Mouse (Mus musculus): ENCODE measurements around the gene Fam69a. TPM values are rescaled to one million over a fixed set of nuclear protein-coding genes. Genes with fewer than 3 reads are reported as not detected.
"Not testable (repeated sequence)": the region's sequence is repeated elsewhere in the genome, so short reads cannot be mapped to it uniquely, and the experiment has no call there.

Gene Fam69a
- total and polyA plus RNA-seq, 3 experiments = 1.5 to 13.1 (median 12.9) TPM

DNA sequence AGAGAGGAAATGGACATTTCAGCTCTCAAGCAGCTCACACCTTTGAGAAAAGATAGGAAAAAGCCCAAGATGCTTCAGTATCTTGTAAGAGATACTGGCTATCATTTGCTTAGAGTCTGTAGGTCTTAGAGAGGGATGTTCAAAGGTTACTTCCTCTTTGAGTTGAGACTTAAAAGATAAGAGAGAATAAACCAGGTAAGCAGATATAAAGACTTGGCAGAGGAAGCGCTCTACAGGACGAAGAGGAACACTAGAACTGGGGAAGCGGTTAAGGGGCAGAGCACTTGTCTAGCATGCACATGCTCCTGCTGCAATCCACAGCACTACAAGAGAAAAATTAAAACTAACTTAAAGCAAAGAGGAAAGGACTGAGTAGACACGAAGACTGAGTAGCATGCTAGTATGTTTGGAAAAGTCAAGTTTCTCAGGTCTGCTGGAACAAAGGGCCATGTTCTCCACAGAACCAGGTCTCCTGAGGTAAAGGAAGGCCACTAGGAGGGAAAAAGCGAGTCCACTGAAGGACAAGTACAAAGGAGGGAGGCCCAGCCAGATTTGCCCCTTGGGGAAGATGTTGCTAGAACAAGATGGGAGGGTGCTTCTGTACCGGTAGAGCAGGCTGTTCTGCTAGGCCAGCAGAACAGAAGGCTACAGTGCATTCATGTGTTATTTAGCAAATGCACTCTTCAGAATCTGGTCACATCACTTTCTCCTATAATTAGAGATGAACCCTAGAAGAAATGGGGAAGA, 8.4 kb downstream of the Fam69a start:
- H3K27ac ChIP-seq = no peak overlapping the region
- TF ChIP-seq EP300 (IDR thresholded peaks at IDR 0.05; ENCODE audit: insufficient read depth, low read depth, low read length) (no peak), CTCF (IDR thresholded peaks at IDR 0.05) (no peak), POLR2A (IDR thresholded peaks at IDR 0.05; ENCODE audit: insufficient read depth, low read depth, low read length) (no peak)
- no peaks in the 10 kb centered on the region for H3K79me2 ChIP-seq (replicated peaks; ENCODE audit: control insufficient read depth, insufficient read depth, low read length)
- no peaks in the 10 kb centered on the region for H3K27me3 ChIP-seq (ENCODE audit: control insufficient read depth, insufficient read depth, low read length)
- intact Hi-C loops (cut with DNase I) = no loop called here
- H3K9ac ChIP-seq (ENCODE audit: low read depth, low read length) = no peak overlapping the region
- no peaks in the 10 kb centered on the region for H3K36me3 ChIP-seq (ENCODE audit: control insufficient read depth, insufficient read depth, low read length)
- DNase-seq = no peak
- 78% methylated on average over 6 of the region's 6 CpGs for WGBS
- H3K4me1 ChIP-seq (ENCODE audit: control insufficient read depth, insufficient read depth, low read length) = no peaks in the 10 kb centered on the region; the same call in 1 of the 2 replicates
- H3K4me3 ChIP-seq = no peak overlapping the region

GRCm38 (mm10) chr5:107977640-107978288, 9.1 kb downstream of the Fam69a start:
- no peaks in the 10 kb centered on the region for H3K36me3 ChIP-seq (ENCODE audit: control insufficient read depth, insufficient read depth, low read length)
- no peaks in the 10 kb centered on the region for H3K27me3 ChIP-seq (ENCODE audit: control insufficient read depth, insufficient read depth, low read length)
- H3K4me3 ChIP-seq = no peak overlapping the region
- 66% methylated on average over 3 of the region's 3 CpGs for WGBS
- no peaks in the 10 kb centered on the region for H3K79me2 ChIP-seq (replicated peaks; ENCODE audit: control insufficient read depth, insufficient read depth, low read length)
- H3K27ac ChIP-seq = no peak overlapping the region
- intact Hi-C loops (cut with DNase I) = no loop called here
- TF ChIP-seq POLR2A (IDR thresholded peaks at IDR 0.05; ENCODE audit: insufficient read depth, low read depth, low read length) = no peak
- TF ChIP-seq CTCF (IDR thresholded peaks at IDR 0.05) = no peak
- TF ChIP-seq EP300 (IDR thresholded peaks at IDR 0.05; ENCODE audit: insufficient read depth, low read depth, low read length) = no peak
- H3K4me1 ChIP-seq (ENCODE audit: control insufficient read depth, insufficient read depth, low read length) = no peaks in the 10 kb centered on the region; the same call in 1 of the 2 replicates
- no peak for DNase-seq
- no peak overlapping the region for H3K9ac ChIP-seq (ENCODE audit: low read depth, low read length)

DNA sequence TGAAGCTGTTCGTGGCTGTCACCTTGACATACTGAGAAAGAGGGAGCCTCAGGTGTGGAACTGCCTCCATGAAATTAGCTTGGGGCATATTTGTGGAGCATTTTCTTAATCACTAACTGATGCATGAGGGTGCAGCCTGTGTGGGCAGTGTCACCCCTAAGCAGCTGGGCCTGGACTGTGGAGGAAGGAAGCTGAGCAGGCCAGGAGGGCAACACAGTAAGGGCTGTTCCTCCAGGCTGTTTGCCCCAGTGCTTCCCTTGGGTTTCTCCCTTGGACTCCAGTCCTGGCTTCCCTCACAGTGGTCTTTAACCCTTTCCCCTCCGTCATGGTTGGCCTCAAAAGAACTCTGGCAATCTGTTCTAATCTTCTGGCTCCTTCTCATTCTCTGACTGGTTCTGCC, 13.6 kb downstream of the Fam69a start:
- Histone ChIP-seq H3K4me3 (no peak overlapping the region), H3K4me1 (ENCODE audit: control insufficient read depth, insufficient read depth, low read length) (peaks cover 3% of the 10 kb centered on the region), H3K36me3 (ENCODE audit: control insufficient read depth, insufficient read depth, low read length) (no peaks in the 10 kb centered on the region), H3K27me3 (ENCODE audit: control insufficient read depth, insufficient read depth, low read length) (no peaks in the 10 kb centered on the region), H3K79me2 (replicated peaks; ENCODE audit: control insufficient read depth, insufficient read depth, low read length) (no peaks in the 10 kb centered on the region), H3K9ac (ENCODE audit: low read depth, low read length) (no peak overlapping the region), H3K27ac (no peak overlapping the region)
- 74% methylated on average over 2 of the region's 2 CpGs for WGBS
- TF ChIP-seq CTCF (IDR thresholded peaks at IDR 0.05) (no peak), EP300 (IDR thresholded peaks at IDR 0.05; ENCODE audit: insufficient read depth, low read depth, low read length) (no peak), POLR2A (IDR thresholded peaks at IDR 0.05; ENCODE audit: insufficient read depth, low read depth, low read length) (no peak)
- intact Hi-C loops (cut with DNase I) = no loop called here
- no peak for DNase-seq

DNA sequence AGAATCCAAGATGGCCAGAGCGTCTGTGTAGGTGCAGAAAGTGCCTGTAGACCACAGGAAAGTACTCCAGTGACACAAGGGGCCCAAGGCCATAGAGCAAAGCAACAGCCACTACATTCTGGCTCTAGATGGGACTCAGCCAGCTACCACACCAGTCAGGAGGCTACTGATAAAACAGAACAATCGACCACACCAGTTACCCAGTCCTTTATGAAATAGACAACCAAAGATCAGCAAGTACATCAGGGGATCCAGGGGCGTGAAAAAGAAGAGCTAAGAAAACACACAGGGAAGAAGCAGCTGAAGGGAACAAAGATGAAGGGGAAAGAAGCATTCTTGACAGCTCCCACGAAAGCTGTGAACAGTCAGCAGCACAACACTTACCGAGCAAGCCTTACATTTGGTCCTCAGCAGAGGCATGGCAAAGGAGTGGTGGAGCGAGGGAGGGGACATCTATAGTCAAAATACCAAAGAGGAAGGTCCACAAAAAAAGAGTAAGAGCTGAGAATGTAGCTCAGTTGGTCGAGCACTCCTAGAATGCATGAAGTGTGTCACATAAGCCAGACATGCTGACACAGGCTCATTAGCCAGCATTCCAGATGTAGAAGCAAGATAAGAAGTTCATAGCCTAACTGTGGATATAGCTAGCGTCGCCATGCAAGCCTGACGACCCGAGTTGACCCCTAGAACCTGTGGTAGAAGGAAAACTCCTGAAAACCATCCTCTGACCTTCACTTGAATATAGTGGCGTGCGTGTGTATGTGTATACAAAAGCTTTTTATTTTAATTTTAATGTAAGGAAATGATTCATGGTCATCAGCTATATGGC, 14.2 kb downstream of the Fam69a start:
- no peak overlapping the region for H3K4me3 ChIP-seq
- TF ChIP-seq POLR2A (IDR thresholded peaks at IDR 0.05; ENCODE audit: insufficient read depth, low read depth, low read length) = no peak
- TF ChIP-seq EP300 (IDR thresholded peaks at IDR 0.05; ENCODE audit: insufficient read depth, low read depth, low read length) = no peak
- TF ChIP-seq CTCF (IDR thresholded peaks at IDR 0.05) = no peak
- H3K9ac ChIP-seq (ENCODE audit: low read depth, low read length) = no peak overlapping the region
- H3K79me2 ChIP-seq (replicated peaks; ENCODE audit: control insufficient read depth, insufficient read depth, low read length) = no peaks in the 10 kb centered on the region; the same call in 1 of the 2 replicates
- no peak overlapping the region for H3K27ac ChIP-seq
- no peaks in the 10 kb centered on the region for H3K36me3 ChIP-seq (ENCODE audit: control insufficient read depth, insufficient read depth, low read length)
- DNase-seq = no peak
- H3K4me1 ChIP-seq (ENCODE audit: control insufficient read depth, insufficient read depth, low read length) = peaks cover 3% of the 10 kb centered on the region
- intact Hi-C loops (cut with DNase I) = no loop called here
- no peaks in the 10 kb centered on the region for H3K27me3 ChIP-seq (ENCODE audit: control insufficient read depth, insufficient read depth, low read length)
- 71% methylated on average over 13 of the region's 13 CpGs for WGBS

- no peaks in the 10 kb centered on the region; the same call in 1 of the 2 replicates for H3K79me2 ChIP-seq (replicated peaks; ENCODE audit: control insufficient read depth, insufficient read depth, low read length)
- 82% methylated on average over 4 of the region's 4 CpGs for WGBS
- no peak overlapping the region for H3K4me3 ChIP-seq
- intact Hi-C loops (cut with DNase I) = no loop called here
- H3K36me3 ChIP-seq (ENCODE audit: control insufficient read depth, insufficient read depth, low read length) = peaks cover under 1% of the 10 kb centered on the region; the same call in 1 of the 2 replicates
- TF ChIP-seq CTCF (IDR thresholded peaks at IDR 0.05) = no peak
- no peak for TF ChIP-seq POLR2A (IDR thresholded peaks at IDR 0.05; ENCODE audit: insufficient read depth, low read depth, low read length)
- no peak for TF ChIP-seq EP300 (IDR thresholded peaks at IDR 0.05; ENCODE audit: insufficient read depth, low read depth, low read length)
- no peak for DNase-seq
- H3K4me1 ChIP-seq (ENCODE audit: control insufficient read depth, insufficient read depth, low read length) = peaks cover 8% of the 10 kb centered on the region
- H3K27ac ChIP-seq = no peak overlapping the region
- H3K9ac ChIP-seq (ENCODE audit: low read depth, low read length) = no peak overlapping the region
- no peaks in the 10 kb centered on the region for H3K27me3 ChIP-seq (ENCODE audit: control insufficient read depth, insufficient read depth, low read length)
These were observed 15.8 kb downstream of the Fam69a start for GRCm38 (mm10) chr5:107971069-107971468.

DNA sequence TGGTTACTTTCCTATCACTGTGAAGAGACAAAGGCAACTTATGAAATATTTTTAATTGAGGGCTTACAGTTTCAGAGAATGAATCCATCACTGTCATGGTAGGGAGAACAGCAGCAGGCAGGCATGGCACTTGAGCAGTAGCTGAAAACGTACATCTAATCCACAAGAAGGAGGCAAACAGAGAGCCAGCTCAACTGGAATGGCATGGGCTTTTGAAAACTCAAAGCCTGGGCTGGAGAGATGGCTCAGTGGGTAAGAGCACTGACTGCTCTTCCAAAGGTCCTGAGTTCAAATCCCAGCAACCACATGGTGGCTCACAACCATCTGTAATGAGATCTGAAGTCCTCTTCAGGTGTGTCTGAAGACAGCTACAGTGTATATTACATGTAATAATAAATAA, 17.1 kb downstream of the Fam69a start:
- H3K36me3 ChIP-seq (ENCODE audit: control insufficient read depth, insufficient read depth, low read length); H3K4me3 ChIP-seq; H3K27me3 ChIP-seq (ENCODE audit: control insufficient read depth, insufficient read depth, low read length); H3K27ac ChIP-seq; H3K9ac ChIP-seq (ENCODE audit: low read depth, low read length); intact Hi-C loops (cut with DNase I); H3K4me1 ChIP-seq (ENCODE audit: control insufficient read depth, insufficient read depth, low read length); DNase-seq; H3K79me2 ChIP-seq (replicated peaks; ENCODE audit: control insufficient read depth, insufficient read depth, low read length): not testable (repeated sequence)
- WGBS = 95% methylated on average over 1 of the region's 1 CpGs

Measured in heart, adult 2 months (tissue).